Comparison of ENCODE assay signal across 13 mouse cellular contexts in the genomic region with DNA sequence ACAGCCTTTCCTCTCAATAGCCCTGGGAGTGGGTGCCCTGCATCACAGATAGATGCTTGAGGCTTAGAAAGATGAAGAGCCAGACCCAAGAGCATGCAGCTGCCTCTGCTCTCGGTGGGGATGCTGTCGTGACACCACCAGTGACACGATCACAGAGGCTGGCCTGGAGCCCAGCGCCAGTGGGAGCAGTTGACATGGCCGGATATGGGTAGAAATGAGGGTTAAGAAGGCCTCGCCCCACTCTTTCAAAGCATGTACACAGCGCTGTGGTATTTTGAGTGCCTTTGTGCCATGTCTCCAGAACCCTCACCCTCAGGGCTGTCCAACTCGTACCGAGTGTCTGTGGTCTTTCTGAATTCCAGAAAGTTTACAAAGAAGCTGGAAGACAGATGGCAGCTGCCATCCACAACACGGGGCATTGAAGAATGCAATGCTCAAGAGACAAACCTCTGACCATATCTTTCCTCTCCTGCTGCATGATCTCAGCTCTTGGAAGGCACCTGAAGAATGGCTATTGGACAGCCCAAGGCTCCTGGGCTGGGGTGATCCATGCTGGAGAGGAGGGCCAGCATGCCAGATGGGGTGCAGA.
DNase-seq lines count a peak whose midpoint lies in the region; ATAC-seq lines count a peak whose summit lies in the region.
"Had no signal": no experiment of that assay in that cellular context is flagged by ENCODE, and none has a peak within 500 bp of the region (broad histone marks: within the 10 kb centered on the region; RNA-seq: fewer than 3 reads in every experiment).

No protein-coding gene starts in this region.

- no peaks in the 10 kb centered on the region for H3K9me3 ChIP-seq in hindbrain, embryonic 11.5 days (ENCODE audit: control insufficient read depth, low read length)
- H3K9me3 ChIP-seq in hindbrain, embryonic 12.5 days (replicated peaks): no peaks in the 10 kb centered on the region
- H3K9me3 ChIP-seq in embryonic facial prominence, embryonic 15.5 days (replicated peaks): no peaks in the 10 kb centered on the region
- H3K9me3 ChIP-seq: limb, embryonic 15.5 days; midbrain, embryonic 10.5 days had no signal

- peaks cover 5% of the 10 kb centered on the region; the same call in 1 of the 2 replicates for H3K4me1 ChIP-seq in hindbrain, embryonic 11.5 days (replicated peaks; ENCODE audit: control insufficient read depth, insufficient read depth, low read length)
- H3K4me1 ChIP-seq in hindbrain, embryonic 12.5 days: peaks cover 30% of the 10 kb centered on the region
- H3K4me1 ChIP-seq in embryonic facial prominence, embryonic 15.5 days: peaks cover 26% of the 10 kb centered on the region

- no peak overlapping the region for H3K4me3 ChIP-seq in hindbrain, embryonic 11.5 days (ENCODE audit: low read depth, low read length)
- H3K4me3 ChIP-seq in hindbrain, embryonic 12.5 days: no peak overlapping the region
- no peak overlapping the region for H3K4me3 ChIP-seq in embryonic facial prominence, embryonic 15.5 days (replicated peaks)
- H3K4me3 ChIP-seq: erythroblast, embryonic 14.5 days; left cerebral cortex, adult 2 months; limb, embryonic 15.5 days; midbrain, embryonic 10.5 days had no signal

- intact Hi-C loops in left cerebral cortex, postnatal 36 days (cut with DNase I): no loop called here

- H3K4me2 ChIP-seq in hindbrain, embryonic 11.5 days (replicated peaks; ENCODE audit: low read depth, low read length): no peak overlapping the region
- no peak overlapping the region for H3K4me2 ChIP-seq in hindbrain, embryonic 12.5 days (replicated peaks)
- no peak overlapping the region for H3K4me2 ChIP-seq in embryonic facial prominence, embryonic 15.5 days (replicated peaks)
- H3K4me2 ChIP-seq: limb, embryonic 15.5 days had no signal

- H3K27ac ChIP-seq in hindbrain, embryonic 11.5 days (ENCODE audit: low read depth, low read length): peak overlapping the region; percentile 47; the same call in 1 of the 2 replicates
- H3K27ac ChIP-seq in hindbrain, embryonic 12.5 days: no peak overlapping the region
- H3K27ac ChIP-seq in embryonic facial prominence, embryonic 15.5 days (replicated peaks): 0 out of 2 replicates have a peak overlapping the region, but pooled peaks have one; percentile 35
- H3K27ac ChIP-seq: left cerebral cortex, adult 2 months; limb, embryonic 15.5 days; midbrain, embryonic 10.5 days had no signal

- H3K27me3 ChIP-seq in hindbrain, embryonic 11.5 days (ENCODE audit: control insufficient read depth, insufficient read depth, low read length): no peaks in the 10 kb centered on the region
- H3K27me3 ChIP-seq in hindbrain, embryonic 12.5 days: no peaks in the 10 kb centered on the region
- H3K27me3 ChIP-seq in embryonic facial prominence, embryonic 15.5 days: no peaks in the 10 kb centered on the region
- H3K27me3 ChIP-seq: limb, embryonic 15.5 days had no signal

- 68% methylated on average over 10 of the region's 10 CpGs for WGBS in hindbrain, embryonic 11.5 days
- 64% methylated on average over 10 of the region's 10 CpGs for WGBS in hindbrain, embryonic 12.5 days
- WGBS in embryonic facial prominence, embryonic 15.5 days: 61% methylated on average over 10 of the region's 10 CpGs

- no peaks in the 10 kb centered on the region for H3K36me3 ChIP-seq in hindbrain, embryonic 11.5 days (ENCODE audit: control insufficient read depth, insufficient read depth, low read length)
- peaks cover 2% of the 10 kb centered on the region; the same call in 1 of the 2 replicates for H3K36me3 ChIP-seq in hindbrain, embryonic 12.5 days
- no peaks in the 10 kb centered on the region for H3K36me3 ChIP-seq in embryonic facial prominence, embryonic 15.5 days

- DNase-seq in hindbrain, embryonic 11.5 days (ENCODE audit: low spot score): no peak
- DNase-seq in testis, postnatal 10 days (ENCODE audit: low spot score): peak; percentile 39
- no peak for DNase-seq in testis, postnatal 14 days (ENCODE audit: low spot score)
- no peak for DNase-seq in left cerebral cortex, postnatal 36 days (ENCODE audit: low spot score in 2 of 2)
- no peak for DNase-seq in adipocyte (ENCODE audit: low spot score)
- DNase-seq: kidney, adult 11 months; right cerebral cortex, postnatal 4 days had no signal

- ATAC-seq in hindbrain, embryonic 11.5 days (ENCODE audit: low FRiP score): 0 out of 2 replicates have a peak, but pooled peaks have one; percentile 24
- no peak for ATAC-seq in hindbrain, embryonic 12.5 days (ENCODE audit: low FRiP score)
- ATAC-seq in embryonic facial prominence, embryonic 15.5 days (ENCODE audit: insufficient number of reproducible peaks, low FRiP score, low TSS enrichment, low read depth): no peak

- no peak overlapping the region for H3K9ac ChIP-seq in hindbrain, embryonic 11.5 days (ENCODE audit: low read depth, low read length)
- no peak overlapping the region for H3K9ac ChIP-seq in hindbrain, embryonic 12.5 days
- H3K9ac ChIP-seq in embryonic facial prominence, embryonic 15.5 days: no peak overlapping the region
- H3K9ac ChIP-seq: limb, embryonic 15.5 days had no signal
